Mouse (Mus musculus) heart, postnatal 14 days (tissue): Measurements from ENCODE around the gene Hp. TPM values are rescaled to one million over a fixed set of nuclear protein-coding genes. Genes with fewer than 3 reads are reported as not detected.
A peak's percentile ranks its signal among the peaks of the same experiment; 100 is the strongest.

ENCODE experiments used
- DNase-seq, 2 experiments: peaks; one replicate each; pipeline ENCODE4 v3.0.0; 2021 to 2022
- intact Hi-C: fragments of 180-260 bp; cut with DNase I; formaldehyde crosslinking; loops from one replicate; pipeline ENCODE4 v1.15.1; 2025
- long read RNA-seq, 2 experiments: library from polyadenylated mRNA; stranded (forward); transcript quantifications; one replicate each; pipeline ENCODE4 v2.0.0; 2021
- total RNA-seq, 2 experiments: library from RNA; stranded (reverse); gene quantifications; 2 replicates each; pipeline ENCODE4 v1.2.3; 2021

Hp gene
- total RNA-seq, result 10 to 100 TPM; 18.7 to 51.9 TPM
- long read RNA-seq, experiment 1, transcript Hp-201 (5 exons, 1,345 nt), result major isoform, 30 of 31 reads
- long read RNA-seq, experiment 1, partial matches to known transcripts, result 0 of 31 reads
- long read RNA-seq, experiment 1, other reads (novel, unspliced or antisense), result 1 of 31 reads
- long read RNA-seq, experiment 2, transcript Hp-201 (5 exons, 1,345 nt), result major isoform, 16 of 17 reads
- long read RNA-seq, experiment 2, partial matches to known transcripts, result 1 of 17 reads
- long read RNA-seq, experiment 2, other reads (novel, unspliced or antisense), result 0 of 17 reads

GRCm38 (mm10) chr8:109578900-109579301 lies at the start of gene Hp:
Gene Hp (minus strand): TSS chr8:109579172.
- DNase-seq, result no peak
- intact Hi-C loops, result no loop called here

GRCm38 (mm10) chr8:109628638-109629037 lies 49.7 kb upstream of the Hp start:
- DNase-seq, result no peak
- intact Hi-C loops, result no loop called here

- DNase-seq, result no peak
- intact Hi-C loops, result no loop called here
Measured at GRCm38 (mm10) chr8:109615569-109615968, 36.6 kb upstream of the Hp start.

- DNase-seq, result no peak
- intact Hi-C loops, result no loop called here
Measured at GRCm38 (mm10) chr8:109614243-109615210, 35.6 kb upstream of the Hp start, which contains the start of gene Pkd1l3. Gene Pkd1l3 (plus strand): TSS chr8:109614517.

- intact Hi-C loops, result loop anchor here (5.0 kb wide), 1 partner anchor 83 kb away; the partner anchor contains the start of gene Ist1
- DNase-seq, result peak in 1 of 2 experiments; percentile 27
Measured at GRCm38 (mm10) chr8:109609153-109609502, 30.2 kb upstream of the Hp start.

GRCm38 (mm10) chr8:109608271-109609152 lies 29.5 kb upstream of the Hp start, which contains the start of gene Dhodh:
Gene Dhodh (minus strand): TSS chr8:109608673.
- intact Hi-C loops, result loop anchor here (5.0 kb wide), 1 partner anchor 84 kb away; the partner anchor contains the start of gene Ist1
- DNase-seq, result peak; percentile 94 to 95

- DNase-seq, result no peak
- intact Hi-C loops, result loop anchor here (2.0 to 5.0 kb wide), 2 partner anchors 41 to 85 kb away; partner anchors contain the start of gene Ist1
Measured at GRCm38 (mm10) chr8:109607650-109608049, 28.7 kb upstream of the Hp start.

- DNase-seq, result no peak
- intact Hi-C loops, result loop anchor here (2.0 to 5.0 kb wide), 2 partner anchors 40 to 86 kb away; partner anchors contain the start of gene Ist1
Measured at GRCm38 (mm10) chr8:109606725-109607124, 27.8 kb upstream of the Hp start.

GRCm38 (mm10) chr8:109595854-109596253 lies 16.9 kb upstream of the Hp start:
- DNase-seq, result peak; percentile 58 to 66
- intact Hi-C loops, result no loop called here

- intact Hi-C loops, result no loop called here
- peak in 1 of 2 experiments; percentile 11 for DNase-seq
Measured at GRCm38 (mm10) chr8:109593117-109593788, 14.3 kb upstream of the Hp start.

- no peak for DNase-seq
- intact Hi-C loops, result no loop called here
Measured at GRCm38 (mm10) chr8:109592164-109592563, 13.2 kb upstream of the Hp start.

GRCm38 (mm10) chr8:109591367-109591766 lies 12.4 kb upstream of the Hp start:
- no peak for DNase-seq
- intact Hi-C loops, result no loop called here

- no peak for DNase-seq
- intact Hi-C loops, result no loop called here
Measured at GRCm38 (mm10) chr8:109590901-109591300, 11.9 kb upstream of the Hp start.

- intact Hi-C loops, result no loop called here
- no peak for DNase-seq
Measured at GRCm38 (mm10) chr8:109586972-109587504, 8.1 kb upstream of the Hp start.

GRCm38 (mm10) chr8:109585652-109586051 lies 6.7 kb upstream of the Hp start:
- intact Hi-C loops, result no loop called here
- DNase-seq, result no peak

GRCm38 (mm10) chr8:109584830-109585229 lies 5.9 kb upstream of the Hp start:
- DNase-seq, result no peak
- intact Hi-C loops, result no loop called here

GRCm38 (mm10) chr8:109584293-109584692 lies 5.3 kb upstream of the Hp start:
- intact Hi-C loops, result no loop called here
- no peak for DNase-seq

GRCm38 (mm10) chr8:109576311-109576710 lies 2.7 kb downstream of the Hp start:
- no peak for DNase-seq
- intact Hi-C loops, result no loop called here

GRCm38 (mm10) chr8:109571139-109571538 lies 7.8 kb downstream of the Hp start:
- intact Hi-C loops, result no loop called here
- DNase-seq, result no peak
